Mouse (Mus musculus) E14TG2a.4 (cell line): ENCODE data around the gene Nt5c2.
"Not testable (repeated sequence)": the region's sequence is repeated elsewhere in the genome, so short reads cannot be mapped to it uniquely, and the experiment has no call there.

Experiments
- H3K27me3 ChIP-seq: 2 replicates; pipeline ENCODE4 v1.6.1; 2014; ENCODE audit warnings: low read length, control low read depth; ENCODE audit not compliant: insufficient read depth
- H3K36me3 ChIP-seq: 2 replicates; pipeline ENCODE4 v1.6.1; 2014; ENCODE audit warnings: low read length, control low read depth; ENCODE audit not compliant: insufficient read depth
- H3K4me1 ChIP-seq: replicated peaks from 2 replicates; pipeline ENCODE4 v1.6.1; 2014; ENCODE audit warnings: low read depth, low read length, control low read depth
- H3K4me3 ChIP-seq: replicated peaks from 2 replicates; pipeline ENCODE4 v1.5.1; 2014; ENCODE audit warnings: mild to moderate bottlenecking, low read length
- H3K9me3 ChIP-seq: 2 replicates; pipeline ENCODE4 v1.6.1; 2014; ENCODE audit warnings: low read length, control low read depth
- CTCF ChIP-seq: conservative IDR thresholded peaks from 2 replicates; pipeline ENCODE4 v1.5.1; 2014; ENCODE audit warnings: low read length
- NANOG ChIP-seq: IDR thresholded peaks from 2 replicates; pipeline ENCODE4 v1.6.1; 2014; ENCODE audit warnings: borderline replicate concordance, low read length, mixed read lengths
- POU5F1 ChIP-seq: IDR thresholded peaks from 2 replicates; pipeline ENCODE4 v1.6.1; 2014; ENCODE audit warnings: low read length, borderline replicate concordance

Gene Nt5c2

DNA sequence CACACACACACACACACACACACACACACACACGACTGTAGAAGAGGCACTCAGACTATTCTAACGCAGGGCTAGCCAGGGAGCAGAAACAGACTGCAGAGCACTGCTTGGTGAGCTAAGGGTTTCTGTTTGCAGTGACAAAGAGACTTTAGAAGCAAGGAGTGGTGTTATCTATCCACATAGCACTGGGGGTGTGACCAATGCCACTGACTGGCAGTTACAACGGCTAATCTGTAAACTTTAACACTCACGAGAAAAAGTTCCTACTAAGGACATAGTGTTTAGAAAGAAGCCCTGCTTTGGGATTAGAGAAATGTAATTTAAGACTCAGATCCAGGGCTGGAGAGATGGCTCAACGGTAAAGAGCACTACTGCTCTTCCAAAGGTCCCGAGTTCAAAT, 15.2 kb downstream of the Nt5c2 start:
- TF ChIP-seq CTCF (no peak), POU5F1 (no peak), NANOG (no peak)
- H3K9me3 ChIP-seq = no peaks in the 10 kb centered on the region
- H3K4me1 ChIP-seq = peaks cover 16% of the 10 kb centered on the region
- H3K27me3 ChIP-seq = no peaks in the 10 kb centered on the region
- H3K36me3 ChIP-seq = peaks cover 12% of the 10 kb centered on the region
- H3K4me3 ChIP-seq = no peak overlapping the region

DNA sequence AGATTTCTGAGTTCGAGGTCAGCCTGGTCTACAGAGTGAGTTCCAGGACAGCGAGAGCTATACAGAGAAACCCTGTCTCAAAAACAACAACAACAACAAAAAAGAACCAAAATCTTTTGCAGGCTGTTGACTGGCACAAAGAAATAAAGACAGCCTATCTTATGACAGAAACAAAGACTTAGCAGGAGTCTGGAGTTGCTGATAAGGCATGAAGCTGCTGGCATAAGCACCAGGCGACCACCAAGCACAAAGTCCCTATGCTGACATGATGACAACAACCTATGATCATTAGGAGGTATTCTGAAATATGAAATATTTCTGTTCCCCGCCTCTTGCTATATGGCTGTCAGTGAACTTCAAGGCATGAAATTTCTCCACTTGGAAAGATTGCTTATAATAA, 16.0 kb downstream of the Nt5c2 start:
- Histone ChIP-seq H3K36me3 (peaks cover 12% of the 10 kb centered on the region), H3K4me1 (peaks cover 21% of the 10 kb centered on the region), H3K27me3 (no peaks in the 10 kb centered on the region), H3K9me3 (no peaks in the 10 kb centered on the region), H3K4me3 (no peak overlapping the region)
- TF ChIP-seq NANOG (no peak), POU5F1 (no peak), CTCF (no peak)

DNA sequence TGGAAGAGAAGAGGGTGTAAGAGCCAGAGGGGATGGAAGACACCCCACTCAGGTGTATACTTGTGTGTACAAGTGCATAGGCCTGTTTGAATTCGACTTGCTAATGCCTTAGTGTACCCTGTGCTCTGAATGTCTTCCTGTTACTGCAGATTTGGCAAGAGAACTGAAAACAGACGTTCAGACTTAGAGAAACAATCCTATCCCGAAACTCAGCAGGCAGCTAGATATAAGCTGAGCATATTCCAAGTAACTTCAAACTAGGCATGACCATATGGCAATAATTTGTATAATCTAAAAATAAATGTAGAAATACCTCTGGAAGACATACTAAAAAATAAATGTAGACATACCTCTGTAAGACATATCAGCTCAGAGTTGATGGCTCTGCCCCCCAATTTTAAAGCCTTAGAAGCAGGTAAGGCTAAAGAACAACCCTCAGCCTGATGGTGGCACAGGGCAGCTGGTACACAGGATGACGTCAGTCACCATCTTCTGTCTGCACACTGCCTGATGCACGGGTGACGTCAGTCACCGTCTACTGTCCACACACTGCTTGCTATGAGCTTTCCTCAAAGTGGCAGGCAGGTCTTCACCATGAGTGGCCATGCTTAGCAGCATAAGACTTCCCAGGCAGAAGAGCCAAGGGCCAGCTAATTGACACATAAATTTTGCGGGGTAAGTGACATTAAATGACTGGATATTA, 16.6 kb downstream of the Nt5c2 start:
- Histone ChIP-seq H3K27me3 (no peaks in the 10 kb centered on the region), H3K36me3 (peaks cover 12% of the 10 kb centered on the region), H3K4me1 (peaks cover 27% of the 10 kb centered on the region), H3K9me3 (no peaks in the 10 kb centered on the region), H3K4me3 (no peak overlapping the region)
- no peak for TF ChIP-seq NANOG
- no peak for TF ChIP-seq POU5F1
- TF ChIP-seq CTCF = no peak

DNA sequence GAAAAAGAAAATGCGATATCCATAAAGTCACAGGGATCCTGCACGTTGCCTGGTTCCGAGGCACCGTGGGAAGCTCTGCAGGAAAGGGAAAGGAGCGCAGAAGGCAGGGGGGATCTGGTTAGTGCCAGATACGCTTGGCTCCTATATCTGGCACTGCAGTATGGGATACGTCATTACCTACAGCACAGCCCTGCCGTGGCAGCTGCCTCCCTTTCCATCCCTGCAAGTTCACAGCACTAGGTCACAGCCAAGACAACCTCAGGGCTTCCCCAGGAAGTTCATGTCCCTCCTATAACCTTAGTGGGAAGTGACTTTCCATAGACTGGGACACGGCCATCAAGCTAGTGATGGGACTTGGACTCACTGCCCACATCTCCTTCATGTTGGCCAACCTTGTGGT, 18.9 kb downstream of the Nt5c2 start:
- H3K36me3 ChIP-seq = peaks cover 12% of the 10 kb centered on the region
- no peaks in the 10 kb centered on the region for H3K9me3 ChIP-seq
- H3K4me1 ChIP-seq = peaks cover 44% of the 10 kb centered on the region
- no peak overlapping the region for H3K4me3 ChIP-seq
- TF ChIP-seq CTCF (no peak), NANOG (no peak), POU5F1 (no peak)
- H3K27me3 ChIP-seq = no peaks in the 10 kb centered on the region

DNA sequence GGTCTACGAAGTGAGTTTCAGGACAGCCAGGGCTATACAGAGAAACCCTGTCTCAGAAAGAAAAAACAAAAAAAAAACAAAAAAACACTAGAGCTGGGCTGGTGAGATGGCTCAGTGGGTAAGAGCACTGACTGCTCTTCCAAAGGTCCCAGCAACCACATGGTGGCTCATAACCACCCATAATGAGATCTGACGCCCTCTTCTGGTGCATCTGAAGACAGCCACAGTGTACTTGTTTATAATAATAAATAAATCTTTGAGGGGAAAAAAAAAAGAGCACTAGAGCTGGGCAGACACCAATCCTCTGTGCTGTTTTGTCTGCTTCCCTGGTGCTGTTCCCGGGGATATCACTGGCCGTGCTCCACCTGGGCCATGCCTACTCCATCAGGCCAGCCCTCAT, 22.6 kb downstream of the Nt5c2 start:
- peak; percentile 19; the same call in 1 of the 2 replicates for TF ChIP-seq CTCF
- H3K9me3 ChIP-seq, H3K36me3 ChIP-seq: not testable (repeated sequence)

DNA sequence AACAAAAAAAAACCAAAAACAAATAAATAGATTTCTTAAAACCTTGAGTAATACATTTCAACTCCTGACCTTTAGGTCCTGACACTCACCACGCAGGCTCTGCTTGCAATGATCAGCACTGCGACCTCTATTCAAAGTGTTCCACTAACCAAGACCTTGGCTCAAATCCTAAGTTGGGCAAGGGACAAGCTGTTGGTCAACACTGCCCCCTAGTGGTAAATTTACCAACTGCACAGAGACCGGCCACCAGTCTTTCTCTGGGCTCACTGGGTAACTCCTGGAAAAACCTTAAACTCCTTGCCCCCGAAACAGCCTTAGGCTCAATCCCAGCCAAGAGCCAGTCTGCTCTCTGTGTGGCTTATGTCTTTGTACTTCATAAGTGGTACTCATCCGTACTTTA, 23.8 kb downstream of the Nt5c2 start:
- H3K4me1 ChIP-seq = peaks cover 84% of the 10 kb centered on the region
- H3K4me3 ChIP-seq = no peak overlapping the region
- H3K36me3 ChIP-seq = no peaks in the 10 kb centered on the region
- H3K27me3 ChIP-seq = peaks cover 7% of the 10 kb centered on the region; the same call in 1 of the 2 replicates
- H3K9me3 ChIP-seq = no peaks in the 10 kb centered on the region
- TF ChIP-seq CTCF (peak; percentile 95), POU5F1 (no peak), NANOG (no peak)

More for the DNA sequence above, 22.6 kb downstream of the Nt5c2 start:
- not testable (repeated sequence) for H3K4me3 ChIP-seq, H3K27me3 ChIP-seq
- H3K4me1 ChIP-seq = peaks cover 78% of the 10 kb centered on the region

DNA sequence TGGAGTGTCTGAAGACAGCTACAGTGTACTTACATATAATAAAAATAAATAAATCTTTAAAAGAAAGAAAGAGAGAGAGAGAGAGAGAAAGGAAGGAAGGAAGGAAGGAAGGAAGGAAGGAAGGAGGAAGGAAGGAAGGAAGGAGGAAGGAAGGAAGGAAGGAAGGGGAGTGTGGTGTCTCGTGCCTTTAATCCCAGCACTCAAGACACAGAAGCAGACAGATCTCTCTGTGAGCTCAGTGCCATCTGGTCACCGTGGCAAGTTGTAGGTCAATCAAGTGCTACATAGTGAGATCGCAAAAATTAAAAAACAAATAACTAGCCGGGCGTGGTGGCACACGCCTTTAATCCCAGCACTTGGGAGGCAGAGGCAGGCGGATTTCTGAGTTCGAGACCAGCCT, 24.3 kb downstream of the Nt5c2 start:
- H3K36me3 ChIP-seq, H3K9me3 ChIP-seq, H3K4me3 ChIP-seq, H3K27me3 ChIP-seq: not testable (repeated sequence)
- peaks cover 84% of the 10 kb centered on the region for H3K4me1 ChIP-seq

DNA sequence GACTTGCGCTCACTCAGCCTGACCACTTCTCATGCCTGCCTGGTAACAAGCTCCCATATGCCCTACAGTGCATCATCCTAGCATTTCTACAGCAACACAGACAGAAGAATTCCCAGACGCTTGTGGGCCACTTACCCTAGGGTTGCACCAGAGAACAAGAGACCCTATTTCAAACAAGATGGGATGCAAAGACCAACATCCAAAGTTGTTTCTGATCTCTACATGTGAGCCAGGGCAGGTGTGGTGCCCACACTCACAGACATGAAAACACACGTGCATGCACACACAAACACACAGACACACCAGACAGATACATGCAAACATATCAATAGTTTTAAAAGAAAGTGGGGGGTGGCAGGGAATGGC, 24.8 kb downstream of the Nt5c2 start:
- Histone ChIP-seq H3K27me3 (peaks cover 13% of the 10 kb centered on the region), H3K4me1 (peaks cover 87% of the 10 kb centered on the region), H3K4me3 (peak overlapping the region; percentile 50), H3K9me3 (no peaks in the 10 kb centered on the region), H3K36me3 (no peaks in the 10 kb centered on the region)
- TF ChIP-seq CTCF (no peak), NANOG (no peak), POU5F1 (no peak)

DNA sequence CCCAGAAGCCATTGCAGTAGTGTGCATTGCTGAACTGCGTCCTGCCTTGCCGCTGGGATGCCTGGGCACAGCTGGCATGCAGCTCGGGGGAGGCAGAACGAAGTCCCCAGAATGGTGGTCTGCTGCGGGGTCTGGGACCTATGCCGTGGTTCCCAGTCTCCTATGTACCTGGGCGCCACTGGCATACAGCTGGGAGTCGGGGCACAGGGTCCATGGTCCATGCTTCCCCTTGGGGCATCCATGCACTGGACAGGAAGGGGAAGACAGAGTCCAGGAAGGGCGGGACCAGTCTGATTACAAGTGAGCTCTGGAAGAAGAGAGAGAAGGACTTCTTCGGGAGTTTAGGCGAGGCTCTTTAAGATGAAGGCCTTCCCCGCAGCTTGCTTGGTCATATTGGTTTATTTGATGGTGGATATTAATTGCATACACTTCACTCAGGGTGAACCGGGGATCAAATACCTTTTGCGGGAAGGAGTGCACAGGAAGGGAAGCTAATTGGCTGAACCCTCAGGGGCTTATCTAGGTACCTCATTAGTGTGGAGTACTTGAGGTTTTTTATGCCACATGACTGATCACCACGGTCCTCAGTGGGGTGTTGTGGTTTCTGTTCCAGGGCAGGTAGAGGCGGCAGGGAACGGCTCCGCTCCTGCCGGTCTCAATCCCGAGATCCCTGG, 25.3 kb downstream of the Nt5c2 start:
- Histone ChIP-seq H3K4me3 (peak overlapping the region; percentile 50), H3K9me3 (no peaks in the 10 kb centered on the region), H3K36me3 (no peaks in the 10 kb centered on the region), H3K4me1 (peaks cover 87% of the 10 kb centered on the region), H3K27me3 (peaks cover 17% of the 10 kb centered on the region)
- no peak for TF ChIP-seq NANOG
- no peak for TF ChIP-seq CTCF
- TF ChIP-seq POU5F1 = no peak
